Mouse (Mus musculus): ENCODE data around the gene Gm20696.

Gene Gm20696

DNA sequence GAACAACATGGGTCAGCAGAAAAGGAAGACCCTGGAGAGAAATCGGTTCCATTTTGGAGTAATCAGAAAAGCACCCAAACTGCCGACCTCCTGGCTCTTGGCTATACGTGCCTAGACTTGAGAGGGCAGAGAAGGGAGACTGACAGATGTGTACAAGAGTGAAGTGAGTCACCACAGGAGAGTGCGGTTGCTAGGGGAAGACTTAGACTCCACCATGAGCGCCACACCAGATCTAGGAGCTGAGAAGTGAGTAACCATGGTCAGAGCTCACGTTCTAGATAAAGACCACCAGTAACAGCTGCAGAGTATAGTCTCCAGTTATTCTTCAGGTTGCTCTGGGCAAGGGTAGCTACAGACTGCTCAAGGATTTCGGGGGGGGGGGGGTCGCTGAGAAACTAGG lies 3.4 kb downstream of the Gm20696 start:
- no peak for DNase-seq

DNA sequence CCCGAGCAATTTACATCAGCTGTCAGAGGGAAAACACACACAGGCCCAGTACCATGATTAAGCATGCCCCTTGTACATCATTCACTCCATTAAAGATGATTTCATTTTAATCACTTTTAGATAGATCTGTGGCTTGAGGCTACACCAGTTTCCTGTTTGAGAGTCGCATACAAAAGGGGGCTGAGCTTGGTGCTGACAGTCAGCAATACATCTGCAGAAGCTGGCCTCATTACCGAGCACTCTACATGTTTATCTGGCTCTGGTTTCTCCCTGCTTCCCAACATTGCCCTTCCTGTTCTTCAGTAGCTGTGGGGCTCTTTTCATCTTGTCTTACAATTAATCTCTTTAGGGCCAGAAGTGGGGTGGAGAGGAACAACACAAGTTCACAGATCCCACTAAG lies 6.2 kb downstream of the Gm20696 start:
- no peak for DNase-seq

DNA sequence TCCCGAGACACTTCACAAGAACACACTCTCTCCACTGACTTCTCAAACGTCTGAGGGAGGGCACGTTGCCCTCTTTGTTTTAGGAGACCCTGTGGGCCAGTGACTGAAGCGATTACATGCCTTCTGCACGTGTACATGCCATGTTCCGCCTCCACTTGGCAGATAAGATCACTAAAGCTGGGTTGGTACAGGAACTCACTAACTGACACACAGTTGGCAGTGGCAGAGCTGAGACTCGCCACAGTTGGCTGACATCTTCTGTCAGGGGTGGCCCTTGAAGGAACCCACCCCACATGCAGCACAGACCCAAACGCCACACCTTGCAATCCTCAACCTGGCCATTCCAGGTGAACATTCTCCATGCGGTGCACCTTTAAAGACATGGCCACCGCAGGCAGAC lies 8.0 kb downstream of the Gm20696 start:
- DNase-seq = no peak

DNA sequence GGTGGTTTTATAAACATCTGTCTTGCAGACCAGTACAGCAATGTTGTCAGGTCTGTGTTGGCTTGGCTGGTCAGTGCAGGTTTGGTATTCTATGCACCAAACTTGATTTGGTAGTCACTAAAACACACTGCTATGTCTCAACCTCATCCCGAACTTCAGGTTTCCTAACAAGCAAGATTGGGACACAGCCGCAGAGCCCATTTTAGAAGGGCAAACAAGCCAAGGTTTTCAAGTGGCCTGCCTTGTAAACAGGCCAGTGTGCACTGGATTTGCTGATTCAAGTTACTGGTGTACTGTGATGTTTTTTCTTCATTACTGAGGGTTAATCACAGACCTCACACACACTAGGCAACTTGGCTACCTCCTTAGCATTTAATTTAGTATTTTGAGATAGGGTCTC lies 10.5 kb downstream of the Gm20696 start:
- no peak for DNase-seq

DNA sequence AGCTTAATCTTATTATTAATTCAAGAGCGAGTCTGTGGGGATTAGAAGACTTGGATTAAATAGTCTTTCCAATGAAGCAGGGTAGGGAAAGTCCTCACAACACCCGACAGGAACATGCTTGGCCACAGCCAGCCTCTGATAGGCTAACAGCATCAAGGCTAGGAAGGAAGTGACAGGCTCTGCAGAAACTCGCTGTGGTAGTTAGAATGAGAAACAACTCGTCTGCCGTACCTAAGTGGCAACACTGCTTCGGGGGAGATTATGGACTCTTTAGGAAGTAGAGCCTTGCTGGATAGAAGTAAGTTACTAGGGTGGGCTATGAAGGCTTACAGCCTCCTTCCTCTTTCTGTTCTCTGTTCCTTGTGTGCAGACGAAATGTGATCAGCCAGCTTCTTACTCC lies 11.1 kb downstream of the Gm20696 start:
- DNase-seq = no peak

DNA sequence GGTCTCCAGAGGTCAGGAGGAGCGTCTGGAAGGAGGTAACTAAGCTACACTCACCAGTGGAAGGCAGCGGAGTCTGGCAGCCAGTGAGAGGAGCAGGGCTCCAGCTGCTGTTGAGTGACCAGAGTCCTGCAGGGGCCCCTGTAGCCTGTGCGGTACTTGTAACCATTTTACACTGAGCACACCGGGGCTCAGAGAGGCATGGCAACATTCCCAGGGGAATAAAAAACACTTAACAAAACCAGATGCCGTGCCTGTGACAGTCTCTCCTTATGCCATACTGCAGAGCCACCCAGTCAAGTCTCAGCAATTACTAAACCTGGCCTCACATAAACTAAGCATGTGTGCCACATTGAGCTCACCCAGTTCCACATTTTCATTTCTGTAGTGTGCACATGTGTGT lies 12.3 kb downstream of the Gm20696 start:
- no peak for DNase-seq

DNA sequence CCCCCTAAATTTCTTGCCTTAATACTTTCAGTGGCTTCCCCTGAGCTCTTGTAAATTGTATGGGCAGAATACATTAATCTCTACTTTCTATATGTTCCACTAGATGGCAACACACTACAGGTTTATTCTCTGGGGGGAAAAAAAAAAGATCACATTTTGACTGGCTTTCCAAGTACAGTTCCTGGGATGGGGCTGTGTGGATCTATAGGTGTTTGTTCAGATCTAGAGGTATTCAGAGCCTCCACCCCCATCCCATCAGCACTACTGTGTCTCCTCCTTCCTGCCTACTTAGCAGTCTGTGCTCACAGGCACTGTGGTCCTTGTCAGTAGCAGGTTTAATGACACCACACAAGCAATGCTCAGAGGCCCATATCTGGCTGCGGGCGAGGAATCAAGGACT lies 14.3 kb downstream of the Gm20696 start:
- no peak for DNase-seq

DNA sequence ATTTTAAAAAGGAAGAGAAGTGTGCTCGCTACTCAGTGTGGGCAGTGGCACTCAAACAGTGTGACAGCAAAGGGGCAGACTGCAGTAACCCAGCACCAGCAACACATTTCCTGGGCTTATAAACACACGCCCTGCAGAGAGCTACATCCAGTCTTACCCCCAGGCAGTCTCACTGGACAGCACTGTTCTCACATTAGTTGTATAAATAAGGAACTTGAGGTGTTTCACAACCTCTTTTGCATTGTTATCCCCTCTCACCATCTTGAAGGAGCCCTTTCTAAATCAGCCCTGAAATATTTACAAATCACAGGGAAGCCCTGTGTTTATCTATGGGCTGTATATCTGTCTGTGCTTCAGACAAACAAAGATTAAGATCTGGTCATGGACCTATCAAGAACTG lies 17.3 kb downstream of the Gm20696 start:
- no peak for DNase-seq

DNA sequence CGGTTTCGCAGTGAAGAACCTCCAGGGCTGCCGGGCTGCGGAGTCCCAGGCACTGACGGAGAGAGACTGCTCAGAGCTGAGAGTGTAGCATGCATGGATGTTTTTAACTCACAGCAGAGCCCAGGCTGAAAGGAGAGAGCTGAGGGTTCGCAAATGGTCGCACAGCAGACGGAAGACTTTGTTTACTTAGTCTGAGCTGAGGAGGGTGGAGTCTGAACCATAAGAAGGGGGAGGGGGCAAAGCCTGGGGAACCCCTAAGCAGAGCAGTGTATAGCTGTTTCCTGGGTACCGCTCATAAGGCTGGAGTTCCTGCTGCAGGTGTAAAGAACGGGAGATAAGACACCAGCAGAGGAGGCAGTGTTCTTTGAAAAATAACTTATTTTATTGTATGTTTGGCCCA lies 20.3 kb downstream of the Gm20696 start:
- DNase-seq = no peak

DNA sequence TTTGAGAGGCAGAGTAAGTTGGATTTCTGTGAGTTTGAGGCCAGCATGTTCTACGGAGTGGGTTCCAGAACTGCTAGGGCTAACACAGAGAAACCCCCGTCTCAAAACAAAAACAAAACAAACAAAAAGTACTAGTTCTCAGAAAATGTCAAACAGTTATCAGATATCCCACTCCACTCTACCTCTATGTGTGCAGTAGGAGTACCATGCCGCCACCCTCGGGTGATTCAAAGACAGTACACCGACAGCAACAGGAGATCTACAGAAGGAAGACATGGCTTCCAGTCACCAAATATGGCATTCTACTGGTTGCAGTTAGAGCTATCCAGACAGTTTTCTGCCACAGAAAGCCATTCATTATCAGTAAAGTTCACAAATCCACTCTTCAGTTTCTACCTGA lies 21.7 kb downstream of the Gm20696 start:
- no peak for DNase-seq

DNA sequence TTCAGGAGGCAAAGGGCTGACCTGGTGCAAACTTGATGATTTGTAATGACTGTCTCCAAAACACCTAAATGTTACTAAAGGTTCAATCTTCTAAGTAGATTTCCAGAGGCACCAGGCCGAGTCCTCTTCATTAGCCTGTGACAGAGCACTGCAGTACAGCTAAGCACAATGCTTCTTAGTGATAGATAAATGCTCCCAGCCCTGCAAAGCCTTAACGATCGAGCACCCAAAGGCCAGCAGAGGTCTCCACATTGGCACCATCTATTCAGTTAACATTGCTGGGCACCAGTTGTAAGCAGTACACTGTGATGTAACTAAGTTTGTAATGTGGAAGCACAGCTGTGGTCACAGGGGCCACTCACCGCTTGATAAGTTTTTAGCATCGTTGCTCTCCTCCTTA lies 22.2 kb downstream of the Gm20696 start:
- no peak for DNase-seq

DNA sequence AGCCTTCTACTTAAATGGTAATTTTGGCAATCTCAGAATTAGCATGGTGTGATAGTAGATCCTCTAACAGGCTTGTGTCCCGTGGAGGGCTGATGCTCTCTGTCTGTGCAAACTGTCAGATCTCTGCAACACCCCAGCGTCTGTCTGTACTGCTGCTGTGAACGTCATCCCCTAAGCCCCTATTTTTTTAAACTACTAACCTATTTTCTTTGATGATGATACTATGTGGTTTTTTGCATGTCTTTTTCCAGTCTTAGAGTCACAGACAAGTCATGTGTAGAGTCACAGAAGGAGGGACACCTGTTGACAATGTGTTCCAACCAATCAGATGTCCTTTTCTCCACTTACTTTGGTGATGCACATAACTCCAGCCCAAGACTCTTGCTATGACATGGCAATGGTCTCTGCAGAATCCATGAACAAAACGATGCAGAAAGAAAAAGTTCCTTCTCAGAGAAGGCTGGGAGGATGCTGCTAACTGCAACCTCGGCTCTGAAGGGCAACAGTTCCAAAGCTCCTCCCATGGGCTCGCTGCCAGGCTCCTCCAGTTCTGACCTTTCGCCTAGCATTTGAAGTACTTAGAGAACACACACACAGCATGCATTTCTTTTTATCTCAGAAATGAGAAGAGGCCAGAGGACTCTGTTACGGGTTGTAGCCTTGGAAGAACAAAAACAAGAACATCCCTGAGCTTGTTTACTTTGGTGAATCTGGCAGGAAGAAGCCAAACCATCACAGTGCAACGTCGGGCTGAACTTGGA lies 23.0 kb downstream of the Gm20696 start:
- peak in 1 of 2 experiments; percentile 33 for DNase-seq

DNA sequence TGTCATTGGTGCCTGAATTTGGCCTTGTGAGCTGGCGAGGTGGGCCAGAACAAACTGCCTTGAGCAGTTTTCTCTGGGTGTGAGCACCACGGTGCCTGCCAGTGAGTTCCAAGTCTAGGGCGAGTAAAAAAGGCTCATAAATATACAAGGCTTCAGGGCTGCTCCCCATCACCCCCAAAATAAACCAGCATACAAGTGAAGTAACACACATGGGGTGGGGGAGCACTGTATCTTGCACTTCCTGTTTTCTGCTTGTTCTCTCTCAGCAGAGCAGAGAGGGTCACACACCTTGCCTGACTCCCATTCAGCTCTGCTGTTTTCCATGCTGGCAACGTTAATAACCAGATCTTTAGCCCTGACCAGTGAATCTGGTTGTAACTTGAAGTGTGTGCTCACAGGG lies 29.1 kb downstream of the Gm20696 start:
- DNase-seq = no peak

DNA sequence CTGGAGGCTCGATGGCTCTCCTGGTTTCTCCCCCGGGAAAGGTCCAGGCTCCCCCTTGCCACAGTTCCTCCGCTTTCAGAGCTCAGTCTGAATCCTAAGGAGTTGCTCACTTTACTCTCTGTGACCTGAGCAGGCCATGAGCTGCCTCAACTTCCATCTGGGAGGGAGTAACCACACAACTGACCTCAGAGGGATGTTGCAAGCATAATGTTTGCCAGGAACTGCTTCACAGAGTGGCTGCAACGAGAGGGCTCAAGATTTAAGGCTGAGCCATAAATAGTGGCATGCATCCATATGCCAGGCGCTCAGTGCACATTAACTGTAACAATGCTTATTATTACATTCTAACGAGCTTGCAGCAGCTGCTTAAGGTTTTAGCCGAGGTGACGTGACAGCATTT lies 29.8 kb downstream of the Gm20696 start:
- no peak for DNase-seq

DNA sequence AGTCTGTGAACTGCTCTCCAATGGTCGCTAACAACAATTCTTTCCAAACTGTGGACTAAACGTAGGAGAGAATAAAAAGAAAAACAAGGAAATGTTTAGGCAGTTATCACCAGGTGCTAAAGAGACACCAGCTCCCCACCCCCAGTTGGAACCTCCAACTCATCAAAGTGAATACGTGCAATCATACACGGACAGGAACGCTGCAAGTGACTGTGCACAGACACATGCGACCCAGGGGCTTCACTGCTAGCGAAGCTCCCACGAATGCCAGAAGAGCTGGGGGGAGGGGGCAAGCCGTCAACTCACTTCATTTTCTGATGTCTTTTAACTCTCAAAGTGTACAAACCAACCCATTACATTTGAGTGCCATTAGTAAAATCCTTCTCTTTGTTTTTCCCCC lies 30.5 kb downstream of the Gm20696 start:
- DNase-seq = no peak

DNA sequence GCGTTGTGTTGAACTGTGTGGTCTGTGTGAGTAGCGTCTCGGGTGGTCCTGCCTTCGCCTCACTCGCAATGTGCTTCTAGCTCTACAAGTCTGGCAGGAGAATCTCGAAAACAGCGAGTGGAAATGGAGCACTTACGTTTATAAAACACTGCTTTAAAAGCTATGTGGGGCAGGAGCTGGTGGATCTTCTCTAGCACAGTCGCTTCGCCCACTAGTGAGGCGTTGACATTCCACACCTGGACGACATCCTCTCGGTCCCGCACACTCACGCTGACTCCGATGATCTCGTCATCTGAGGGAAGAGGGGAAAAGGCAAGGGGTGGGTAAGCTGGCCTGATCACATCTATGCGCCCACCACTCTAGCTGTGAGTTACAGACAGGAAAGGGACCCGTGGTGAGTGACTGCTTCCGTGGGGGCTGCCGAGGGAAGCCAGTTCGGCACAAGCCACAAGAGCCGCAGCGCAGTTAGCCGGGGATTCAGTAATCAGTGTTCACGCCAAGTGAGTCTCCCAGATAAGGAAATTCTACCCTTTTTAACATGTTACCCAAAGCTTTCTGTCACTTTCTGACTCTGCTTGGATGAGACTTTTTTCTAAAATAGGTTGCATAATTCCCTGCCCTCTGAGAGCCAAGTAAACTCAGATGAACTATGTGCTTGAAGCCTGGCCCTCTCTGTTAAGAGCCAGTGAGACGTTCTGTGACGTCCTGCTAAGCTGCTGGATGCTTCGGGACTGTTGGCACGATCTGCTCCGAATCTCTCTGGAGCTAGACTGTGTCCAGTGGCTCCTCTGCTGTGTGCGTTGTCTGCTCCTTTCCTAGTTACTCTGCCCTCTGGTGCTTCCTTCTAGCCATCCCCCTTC lies 34.2 kb downstream of the Gm20696 start:
- peak in 1 of 2 experiments; percentile 19 for DNase-seq

DNA sequence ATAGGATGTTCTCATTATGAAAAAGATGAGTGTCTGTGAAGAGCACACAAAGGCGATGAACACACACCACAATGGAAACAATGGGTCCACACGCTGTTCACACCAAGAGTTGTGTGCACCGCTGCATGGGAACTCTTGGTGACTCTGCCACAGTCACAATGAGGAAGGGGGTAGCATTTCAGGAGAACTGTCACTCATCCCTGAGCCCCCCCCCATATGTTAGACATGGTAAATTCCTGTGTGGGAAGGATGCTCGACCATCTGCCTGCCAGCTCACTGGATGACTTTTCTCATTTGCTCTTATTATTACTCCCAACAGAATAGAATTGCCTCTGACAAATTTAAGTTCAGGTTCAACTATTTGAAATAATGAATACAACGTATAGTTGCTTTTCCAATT lies 35.0 kb downstream of the Gm20696 start:
- DNase-seq = no peak

DNA sequence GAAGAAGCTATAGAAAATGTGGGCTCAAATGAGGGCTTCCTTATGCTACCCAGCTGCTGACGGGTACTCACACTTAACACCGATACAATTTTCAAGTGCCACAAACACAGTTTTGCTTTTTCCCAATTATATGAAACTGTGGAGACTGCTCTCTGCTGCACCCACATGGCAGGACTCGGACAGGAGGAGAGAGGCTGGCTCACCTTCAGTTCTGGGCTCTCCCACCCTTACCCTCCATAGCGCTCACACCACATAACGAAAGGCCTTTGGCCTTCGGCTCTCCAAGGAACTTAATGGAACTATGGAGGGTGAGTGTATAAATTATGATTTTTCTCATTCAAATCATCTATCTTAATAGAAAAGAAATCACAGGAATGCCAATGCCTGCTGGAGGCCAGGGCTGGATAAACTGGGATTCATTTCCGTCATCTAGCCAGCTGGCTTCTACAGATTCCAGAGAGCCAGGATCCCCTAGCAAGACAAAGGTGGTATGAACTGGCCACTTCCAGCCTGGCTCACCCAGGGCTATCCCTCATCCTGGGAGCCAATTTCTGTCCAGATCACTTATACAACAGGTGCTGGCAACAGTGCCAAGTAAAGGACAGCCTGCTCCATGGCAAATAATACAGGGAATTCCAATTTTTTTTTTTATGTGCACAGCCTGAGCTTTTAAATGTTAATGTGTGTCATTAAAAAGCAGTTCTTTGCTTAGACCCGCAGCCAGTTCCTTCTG lies 36.7 kb downstream of the Gm20696 start:
- DNase-seq = peak; percentile 55 to 69

DNA sequence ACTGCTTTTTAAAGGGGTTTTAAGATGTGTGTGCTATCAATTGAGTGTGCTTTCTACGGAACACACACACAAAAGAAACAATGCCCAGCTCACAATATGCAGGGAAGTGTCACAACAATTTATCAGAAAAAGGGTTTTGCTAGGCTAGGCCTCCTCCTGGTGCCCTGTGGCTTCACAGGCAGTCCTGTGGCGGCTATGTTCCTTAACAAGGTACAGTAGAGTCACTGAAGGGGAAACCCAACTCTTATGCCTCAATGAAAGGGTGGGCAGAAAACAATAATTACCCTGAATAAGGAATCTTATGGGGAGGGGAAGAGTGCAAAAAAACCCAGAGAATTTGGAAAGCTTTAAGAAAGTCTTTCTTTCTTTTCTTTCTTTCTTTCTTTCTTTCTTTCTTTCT lies 40.2 kb downstream of the Gm20696 start:
- DNase-seq = no peak

DNA sequence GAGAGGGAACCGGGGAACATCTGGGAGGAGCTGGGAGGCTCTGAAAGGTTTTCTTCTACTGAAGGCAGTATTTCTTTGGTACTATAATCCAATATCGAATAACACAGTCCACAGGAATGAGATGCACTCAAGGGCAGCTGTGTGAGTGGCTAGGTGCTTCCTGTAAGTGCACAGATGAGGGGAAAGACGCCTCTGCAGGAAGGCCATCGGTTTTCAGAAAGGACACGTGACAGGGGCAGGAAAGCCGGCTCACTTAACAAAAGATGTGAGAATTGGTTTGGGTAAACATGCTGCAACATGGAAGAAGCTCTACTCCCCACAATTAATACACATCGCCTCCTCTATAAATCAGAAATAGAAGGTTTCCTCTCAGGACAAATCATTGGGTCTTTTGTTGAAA lies 40.8 kb downstream of the Gm20696 start:
- DNase-seq = no peak

DNA sequence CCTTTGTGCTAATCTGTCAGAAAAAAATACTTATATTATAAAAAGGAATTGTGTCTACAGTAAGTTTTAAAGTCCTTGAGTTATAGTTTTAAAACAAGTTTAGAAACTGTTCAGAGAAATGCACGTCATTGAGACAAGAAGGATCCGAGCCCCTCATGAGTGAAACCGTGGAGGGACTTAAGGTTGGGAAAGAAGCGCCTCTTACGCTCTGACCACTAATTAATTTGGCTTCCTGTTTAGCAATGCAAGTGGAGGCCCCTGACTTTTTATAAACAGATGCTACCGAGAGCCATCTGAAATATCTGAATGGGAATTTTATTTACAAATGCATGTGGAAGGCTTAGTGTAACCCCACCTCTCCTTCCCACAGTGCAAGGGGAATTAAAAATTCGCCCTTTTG lies 41.3 kb downstream of the Gm20696 start:
- no peak for DNase-seq

DNA sequence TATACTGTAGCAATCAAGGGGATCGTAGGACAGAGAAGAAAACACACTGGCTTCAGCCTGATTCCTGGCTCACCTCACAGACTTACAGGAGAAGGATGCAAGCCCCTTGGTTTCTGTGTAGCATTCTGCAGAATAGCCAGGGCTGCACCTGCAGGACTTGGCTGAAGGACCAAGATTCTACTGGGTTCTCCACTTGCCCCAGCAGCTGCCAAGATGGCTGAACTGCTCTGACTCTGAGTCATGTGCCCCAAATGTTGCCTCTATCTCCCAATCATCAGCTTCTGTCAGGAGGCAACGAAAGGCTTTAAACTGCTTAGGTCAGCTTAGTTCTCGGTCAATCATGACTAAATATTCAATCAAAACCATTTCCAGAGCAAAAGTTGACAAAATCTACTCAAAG lies 42.1 kb downstream of the Gm20696 start:
- no peak for DNase-seq

DNA sequence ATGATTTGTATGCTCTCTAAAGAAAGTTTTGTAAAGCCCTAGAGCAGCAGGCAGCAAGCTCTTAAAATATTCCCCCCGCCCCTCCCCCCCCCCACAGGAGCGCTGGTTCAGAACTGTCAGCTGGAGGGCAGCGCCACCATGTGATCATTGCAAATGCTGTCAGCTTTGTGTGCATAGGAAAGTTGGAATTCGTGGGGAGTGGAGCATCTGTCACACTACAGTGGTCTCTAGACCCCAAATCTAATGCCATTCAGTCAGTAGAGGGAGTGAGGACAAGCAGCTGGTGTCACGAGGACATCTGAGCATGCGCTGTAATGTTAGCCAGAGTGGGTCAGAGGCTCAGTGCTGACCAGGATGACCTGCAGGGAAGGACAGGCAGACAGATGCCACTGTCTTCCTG lies 43.0 kb downstream of the Gm20696 start:
- peak in 1 of 2 experiments; percentile 51 for DNase-seq

DNA sequence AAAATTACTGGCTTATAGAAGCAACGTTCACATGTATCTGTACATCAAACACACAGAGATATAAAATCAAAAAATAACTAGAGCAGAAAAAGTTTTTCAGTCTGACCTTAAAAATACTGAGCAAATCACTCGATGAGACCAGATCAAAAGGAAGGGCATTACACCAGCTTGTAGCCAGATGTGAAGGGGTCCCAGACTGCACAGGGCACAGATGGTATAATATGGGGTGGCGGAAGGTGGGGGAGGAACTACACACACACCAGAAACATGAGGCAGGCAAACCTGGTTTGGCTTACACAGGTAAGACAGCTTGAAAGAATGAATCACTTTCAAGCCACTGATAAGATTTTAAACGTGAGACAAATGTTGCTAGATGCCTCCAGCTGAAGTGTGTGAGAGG lies 45.4 kb downstream of the Gm20696 start:
- DNase-seq = no peak
